ENCODE assay signal across 31 mouse cellular contexts in genomic region chr1:74790095-74790494, GRCm38 (mm10). TPM values are rescaled to one million over a fixed set of nuclear protein-coding genes. Genes with fewer than 3 reads are reported as not detected.
DNase-seq lines count a peak whose midpoint lies in the region; ATAC-seq lines count a peak whose summit lies in the region.
"Had no signal": no experiment of that assay in that cellular context is flagged by ENCODE, and none has a peak within 500 bp of the region (broad histone marks: within the 10 kb centered on the region; RNA-seq: fewer than 3 reads in every experiment).

No protein-coding gene starts in this region.

- no peak overlapping the region for H3K27ac ChIP-seq in embryonic facial prominence, embryonic 14.5 days (replicated peaks; ENCODE audit: low read depth, low read length)
- no peak overlapping the region for H3K27ac ChIP-seq in embryonic facial prominence, embryonic 10.5 days (replicated peaks)
- H3K27ac ChIP-seq in midbrain, embryonic 11.5 days (ENCODE audit: low read depth, low read length) = no peak overlapping the region
- no peak overlapping the region for H3K27ac ChIP-seq in midbrain, embryonic 15.5 days
- H3K27ac ChIP-seq: embryonic facial prominence, embryonic 13.5 days; forebrain, embryonic 10.5 days; forebrain, embryonic 13.5 days; hindbrain, embryonic 13.5 days had no signal

- no peaks in the 10 kb centered on the region for H3K36me3 ChIP-seq in embryonic facial prominence, embryonic 14.5 days (ENCODE audit: control insufficient read depth, insufficient read depth, low read length)
- no peaks in the 10 kb centered on the region for H3K36me3 ChIP-seq in embryonic facial prominence, embryonic 10.5 days (replicated peaks)
- H3K36me3 ChIP-seq in midbrain, embryonic 11.5 days (ENCODE audit: control insufficient read depth, insufficient read depth, low read length) = no peaks in the 10 kb centered on the region
- no peaks in the 10 kb centered on the region for H3K36me3 ChIP-seq in midbrain, embryonic 15.5 days (replicated peaks)
- H3K36me3 ChIP-seq: embryonic facial prominence, embryonic 13.5 days; forebrain, embryonic 10.5 days; G1E; hindbrain, embryonic 13.5 days had no signal

- H3K4me1 ChIP-seq in embryonic facial prominence, embryonic 14.5 days (ENCODE audit: control insufficient read depth, insufficient read depth, low read length) = peaks cover 42% of the 10 kb centered on the region
- H3K4me1 ChIP-seq in embryonic facial prominence, embryonic 10.5 days = peaks cover 64% of the 10 kb centered on the region
- H3K4me1 ChIP-seq in midbrain, embryonic 11.5 days (ENCODE audit: control insufficient read depth, insufficient read depth, low read length) = peaks cover 22% of the 10 kb centered on the region
- peaks cover 29% of the 10 kb centered on the region for H3K4me1 ChIP-seq in midbrain, embryonic 15.5 days

- 0 out of 2 replicates have a peak, but pooled peaks have one; percentile 17 for ATAC-seq in embryonic facial prominence, embryonic 14.5 days (ENCODE audit: low read depth)
- no peak for ATAC-seq in midbrain, embryonic 11.5 days (ENCODE audit: low FRiP score)
- ATAC-seq in midbrain, embryonic 15.5 days (replicated peaks) = no peak
- ATAC-seq: forebrain, embryonic 13.5 days; forebrain, embryonic 16.5 days; hindbrain, embryonic 16.5 days; Patski had no signal

- H3K9me3 ChIP-seq in embryonic facial prominence, embryonic 14.5 days (ENCODE audit: control insufficient read depth, low read length) = no peaks in the 10 kb centered on the region
- no peaks in the 10 kb centered on the region for H3K9me3 ChIP-seq in embryonic facial prominence, embryonic 10.5 days
- no peaks in the 10 kb centered on the region for H3K9me3 ChIP-seq in midbrain, embryonic 11.5 days (ENCODE audit: control insufficient read depth, low read length)
- no peaks in the 10 kb centered on the region for H3K9me3 ChIP-seq in midbrain, embryonic 15.5 days
- H3K9me3 ChIP-seq: embryonic facial prominence, embryonic 13.5 days; forebrain, embryonic 13.5 days; G1E; hindbrain, embryonic 13.5 days had no signal

- no peak for DNase-seq in embryonic facial prominence, embryonic 14.5 days (ENCODE audit: low spot score)
- no peak for DNase-seq in embryonic facial prominence, embryonic 10.5 days (ENCODE audit: low spot score)
- peak; percentile 86 for DNase-seq in midbrain, embryonic 11.5 days (ENCODE audit: low spot score, missing footprints)
- DNase-seq in retina, postnatal 1 day = peak; percentile 56
- DNase-seq in retina, embryonic 14.5 days (ENCODE audit: low spot score) = no peak
- DNase-seq in cerebellum, postnatal 4 days (ENCODE audit: low spot score in 2 of 2) = no peak
- DNase-seq in heart, adult 18-20 months = no peak
- DNase-seq: adrenal gland, postnatal 10 days; adrenal gland, postnatal 36 days; cerebellum, adult 18-20 months; cerebellum, adult 9-10 months; cerebellum, postnatal 14 days; gastrocnemius, postnatal 10 days; gastrocnemius, postnatal 36 days had no signal

- no peak overlapping the region for H3K4me3 ChIP-seq in embryonic facial prominence, embryonic 14.5 days (ENCODE audit: low read depth, low read length)
- no peak overlapping the region for H3K4me3 ChIP-seq in embryonic facial prominence, embryonic 10.5 days
- H3K4me3 ChIP-seq in midbrain, embryonic 11.5 days (ENCODE audit: low read depth, low read length) = no peak overlapping the region
- H3K4me3 ChIP-seq in midbrain, embryonic 15.5 days = no peak overlapping the region
- H3K4me3 ChIP-seq: embryonic facial prominence, embryonic 13.5 days; forebrain, embryonic 10.5 days; forebrain, embryonic 13.5 days; hindbrain, embryonic 13.5 days had no signal

- no peak overlapping the region for H3K4me2 ChIP-seq in embryonic facial prominence, embryonic 14.5 days (ENCODE audit: low read depth, low read length)
- no peak overlapping the region for H3K4me2 ChIP-seq in midbrain, embryonic 11.5 days
- no peak overlapping the region for H3K4me2 ChIP-seq in midbrain, embryonic 15.5 days
- H3K4me2 ChIP-seq: embryonic facial prominence, embryonic 13.5 days; forebrain, embryonic 13.5 days; heart, embryonic 11.5 days; hindbrain, embryonic 13.5 days had no signal

- H3K27me3 ChIP-seq in embryonic facial prominence, embryonic 14.5 days (replicated peaks; ENCODE audit: control insufficient read depth, insufficient read depth, low read length) = peaks cover 90% of the 10 kb centered on the region
- H3K27me3 ChIP-seq in embryonic facial prominence, embryonic 10.5 days (replicated peaks; ENCODE audit: low read depth, poor library complexity, severe bottlenecking) = peaks cover 99% of the 10 kb centered on the region
- peaks cover 93% of the 10 kb centered on the region for H3K27me3 ChIP-seq in midbrain, embryonic 11.5 days (ENCODE audit: control insufficient read depth, insufficient read depth, low read length)
- peaks cover 88% of the 10 kb centered on the region for H3K27me3 ChIP-seq in midbrain, embryonic 15.5 days (replicated peaks)

- H3K9ac ChIP-seq in embryonic facial prominence, embryonic 14.5 days (ENCODE audit: low read depth, low read length) = no peak overlapping the region
- no peak overlapping the region for H3K9ac ChIP-seq in midbrain, embryonic 11.5 days (ENCODE audit: low read length)
- no peak overlapping the region for H3K9ac ChIP-seq in midbrain, embryonic 15.5 days
- H3K9ac ChIP-seq: embryonic facial prominence, embryonic 13.5 days; forebrain, embryonic 13.5 days; hindbrain, embryonic 13.5 days had no signal

- 11% methylated on average over 3 of the region's 3 CpGs for WGBS in embryonic facial prominence, embryonic 14.5 days
- WGBS in embryonic facial prominence, embryonic 10.5 days = 3% methylated on average over 3 of the region's 3 CpGs
- WGBS in midbrain, embryonic 11.5 days = 11% methylated on average over 3 of the region's 3 CpGs
- 10% methylated on average over 3 of the region's 3 CpGs for WGBS in midbrain, embryonic 15.5 days

RNA-seq across cellular contexts. Expression of gene Wnt10a, which starts 1.2 kb away (rescaled TPM):
- polyA plus RNA-seq in embryonic facial prominence, embryonic 14.5 days (2014; fragmentation: Nextera tagmentation; extraction: Ambion mirVana) = 6.1 and 6.7 TPM in 2 replicates
- 0.70 and 1.2 TPM in 2 replicates for polyA plus RNA-seq in embryonic facial prominence, embryonic 10.5 days (2016; fragmentation: Nextera tagmentation; extraction: Ambion mirVana)
- 1.4 and 2.3 TPM in 2 replicates for polyA plus RNA-seq in midbrain, embryonic 11.5 days (2014; fragmentation: Nextera tagmentation; extraction: Ambion mirVana)
- 0.34 and 0.37 TPM in 2 replicates for polyA plus RNA-seq in midbrain, embryonic 15.5 days (2015; fragmentation: Nextera tagmentation; extraction: Ambion mirVana)
- total RNA-seq in heart, adult 18-20 months (2021) = not detected
- total RNA-seq: common myeloid progenitor, adult 5-6 weeks; gastrocnemius, postnatal 36 days; granulocyte monocyte progenitor cell, adult 5-6 weeks; heart, adult 8-10 months; heart, postnatal 25 days; hematopoietic stem cell, adult 5-6 weeks had no signal
- polyA plus RNA-seq: G1E; heart, embryonic 11.5 days; heart, embryonic 14.5 days; heart, postnatal 0 days; Patski had no signal

RNA-seq across cellular contexts. Expression of gene Wnt6, which starts 18.4 kb away (rescaled TPM):
- 16.1 and 23.1 TPM in 2 replicates for polyA plus RNA-seq in embryonic facial prominence, embryonic 14.5 days (2014; fragmentation: Nextera tagmentation; extraction: Ambion mirVana)
- 26.5 and 26.6 TPM in 2 replicates for polyA plus RNA-seq in embryonic facial prominence, embryonic 10.5 days (2016; fragmentation: Nextera tagmentation; extraction: Ambion mirVana)
- 3.3 and 3.4 TPM in 2 replicates for polyA plus RNA-seq in midbrain, embryonic 11.5 days (2014; fragmentation: Nextera tagmentation; extraction: Ambion mirVana)
- polyA plus RNA-seq in midbrain, embryonic 15.5 days (2015; fragmentation: Nextera tagmentation; extraction: Ambion mirVana) = 5.6 and 7.2 TPM in 2 replicates
- total RNA-seq in heart, adult 18-20 months (2021) = under 1 TPM; 0.18 to 0.30 TPM
- total RNA-seq: common myeloid progenitor, adult 5-6 weeks; G1E; hematopoietic stem cell, adult 5-6 weeks had no signal
- polyA plus RNA-seq: G1E, Patski had no signal

RNA-seq across cellular contexts. Expression of gene Prkag3, which starts 41.1 kb away (rescaled TPM):
- 4.5 and 6.4 TPM in 2 replicates for polyA plus RNA-seq in embryonic facial prominence, embryonic 14.5 days (2014; fragmentation: Nextera tagmentation; extraction: Ambion mirVana)
- 0.11 TPM in 1 of 2 replicates, not detected in the other for polyA plus RNA-seq in embryonic facial prominence, embryonic 10.5 days (2016; fragmentation: Nextera tagmentation; extraction: Ambion mirVana)
- polyA plus RNA-seq in midbrain, embryonic 11.5 days (2014; fragmentation: Nextera tagmentation; extraction: Ambion mirVana) = not detected in 2 replicates
- polyA plus RNA-seq in midbrain, embryonic 15.5 days (2015; fragmentation: Nextera tagmentation; extraction: Ambion mirVana) = not detected in 2 replicates
- 1 to 10 TPM; 1.4 to 1.7 TPM for total RNA-seq in heart, adult 18-20 months (2021)
- total RNA-seq: common myeloid progenitor, adult 5-6 weeks; G1E; granulocyte monocyte progenitor cell, adult 5-6 weeks; hematopoietic stem cell, adult 5-6 weeks had no signal
- polyA plus RNA-seq: forebrain, embryonic 10.5 days; forebrain, embryonic 13.5 days; forebrain, embryonic 16.5 days; G1E; Patski had no signal

Comparison
In these comparisons a context has a peak if more than half of its experiments do, and no peak if none do; other contexts are left out.
1. DNase-seq: peak in midbrain, embryonic 11.5 days (single experiment) and retina, postnatal 1 day (single experiment); none in embryonic facial prominence, embryonic 14.5 days (single experiment), embryonic facial prominence, embryonic 10.5 days (single experiment), retina, embryonic 14.5 days (single experiment), cerebellum, postnatal 4 days (0 of 2) and heart, adult 18-20 months (0 of 2).